Mouse (Mus musculus): ENCODE results near the gene Sncg. TPM values are rescaled to one million over a fixed set of nuclear protein-coding genes. Genes with fewer than 3 reads are reported as not detected.
A peak's percentile ranks its signal among the peaks of the same experiment; 100 is the strongest.

Sncg gene
- total and polyA plus RNA-seq, 3 experiments = 0.21 to 0.50 (median 0.27) TPM

- no peak overlapping the region for H3K9ac ChIP-seq (ENCODE audit: insufficient read depth, low read depth)
- H3K4me1 ChIP-seq (ENCODE audit: control insufficient read depth in 1 of 2, insufficient read depth in 2 of 2) = peaks cover 5 to 13% of the 10 kb centered on the region in 2 experiments; a peak in 3 of 4 replicates
- in situ Hi-C loops (cut with MboI; ENCODE audit: low pct_ligation_motif_present, low pct_unique_long_range_greater_than_20kb, low sequenced_read_pairs) (no loop called here), dilution Hi-C loops (cut with MboI; ENCODE audit: extremely low pct_ligation_motif_present, extremely low pct_unique_long_range_greater_than_20kb, low sequenced_read_pairs) (no loop called here)
- H3K27ac ChIP-seq (ENCODE audit: insufficient read depth, low read depth) = no peak overlapping the region
- H3K4me2 ChIP-seq (ENCODE audit: insufficient read depth, low read depth, poor library complexity, severe bottlenecking) = no peak overlapping the region
- no peak overlapping the region for H3K4me3 ChIP-seq (replicated peaks in 1 of 3; ENCODE audit: low read depth in 2 of 3, low read length in 2 of 3, poor library complexity in 1 of 3)
- no peaks in the 10 kb centered on the region for H3K79me2 ChIP-seq (replicated peaks; ENCODE audit: control insufficient read depth, extremely low read depth, insufficient read depth, poor library complexity, severe bottlenecking)
- TF ChIP-seq KAT2A (IDR thresholded peaks at IDR 0.05; ENCODE audit: insufficient replicate concordance, low read length) (no peak), NELFE (IDR thresholded peaks at IDR 0.05; ENCODE audit: low read depth, low read length) (no peak), IRF4 (IDR thresholded peaks at IDR 0.05; ENCODE audit: low read depth, low read length) (no peak), CHD1 (IDR thresholded peaks at IDR 0.05; ENCODE audit: low read depth, low read length) (no peak), MYC (IDR thresholded peaks at IDR 0.05; ENCODE audit: low read depth, low read length) (no peak), JUND (conservative IDR thresholded peaks at IDR 0.05; ENCODE audit: low read depth, low read length) (no peak), BHLHE40 (IDR thresholded peaks at IDR 0.05; ENCODE audit: low read depth, low read length) (no peak), CTCF (conservative IDR thresholded peaks at IDR 0.05 in 1 of 2, IDR thresholded peaks at IDR 0.05 in 1 of 2; ENCODE audit: low read depth in 2 of 2, low read length in 2 of 2) (no peak), ZNF384 (IDR thresholded peaks at IDR 0.05; ENCODE audit: low read depth, low read length) (no peak), ZMIZ1 (IDR thresholded peaks at IDR 0.05; ENCODE audit: low read depth, low read length) (no peak), UBTF (IDR thresholded peaks at IDR 0.05; ENCODE audit: low read depth, low read length) (no peak), HCFC1 (IDR thresholded peaks at IDR 0.05; ENCODE audit: low read depth, low read length) (no peak), PAX5 (IDR thresholded peaks at IDR 0.05; ENCODE audit: low read length) (no peak)
- H3K9me3 ChIP-seq (replicated peaks; ENCODE audit: low read length) = no peaks in the 10 kb centered on the region
- no peaks in the 10 kb centered on the region for H3K27me3 ChIP-seq (replicated peaks)
- H3K36me3 ChIP-seq (replicated peaks in 1 of 2; ENCODE audit: control insufficient read depth in 1 of 2, insufficient read depth in 1 of 2, low read length in 1 of 2) = peaks cover 1 to 47% of the 10 kb centered on the region in 2 experiments
- no peak for DNase-seq (ENCODE audit: extremely low read depth)
Measured at GRCm38 (mm10) chr14:34402871-34403270, 28.3 kb upstream of the Sncg start.

- DNase-seq (ENCODE audit: extremely low read depth) = peak; percentile 88
- H3K27ac ChIP-seq (ENCODE audit: insufficient read depth, low read depth) = no peak overlapping the region
- H3K4me3 ChIP-seq (replicated peaks in 1 of 3; ENCODE audit: low read depth in 2 of 3, low read length in 2 of 3, poor library complexity in 1 of 3) = no peak overlapping the region
- H3K4me1 ChIP-seq (ENCODE audit: control insufficient read depth in 1 of 2, insufficient read depth in 2 of 2) = peaks cover 5 to 13% of the 10 kb centered on the region in 2 experiments; a peak in 3 of 4 replicates
- no peaks in the 10 kb centered on the region for H3K27me3 ChIP-seq (replicated peaks)
- in situ Hi-C loops (cut with MboI; ENCODE audit: low pct_ligation_motif_present, low pct_unique_long_range_greater_than_20kb, low sequenced_read_pairs) = no loop called here
- dilution Hi-C loops (cut with MboI; ENCODE audit: extremely low pct_ligation_motif_present, extremely low pct_unique_long_range_greater_than_20kb, low sequenced_read_pairs) = no loop called here
- H3K4me2 ChIP-seq (ENCODE audit: insufficient read depth, low read depth, poor library complexity, severe bottlenecking) = no peak overlapping the region
- no peak overlapping the region for H3K9ac ChIP-seq (ENCODE audit: insufficient read depth, low read depth)
- H3K9me3 ChIP-seq (replicated peaks; ENCODE audit: low read length) = no peaks in the 10 kb centered on the region
- H3K79me2 ChIP-seq (replicated peaks; ENCODE audit: control insufficient read depth, extremely low read depth, insufficient read depth, poor library complexity, severe bottlenecking) = no peaks in the 10 kb centered on the region
- TF ChIP-seq ZMIZ1 (IDR thresholded peaks at IDR 0.05; ENCODE audit: low read depth, low read length) = no peak
- no peak for TF ChIP-seq RCOR1 (conservative IDR thresholded peaks at IDR 0.05; ENCODE audit: low read depth, low read length)
- TF ChIP-seq CHD1 (IDR thresholded peaks at IDR 0.05; ENCODE audit: low read depth, low read length) = no peak
- TF ChIP-seq ZC3H11A (IDR thresholded peaks at IDR 0.05; ENCODE audit: low read depth, low read length) = peak; percentile 55
- peak; percentile 91 for TF ChIP-seq RAD21 (IDR thresholded peaks at IDR 0.05; ENCODE audit: low read depth, low read length)
- TF ChIP-seq PAX5 (IDR thresholded peaks at IDR 0.05; ENCODE audit: low read length) = no peak
- TF ChIP-seq BHLHE40 (IDR thresholded peaks at IDR 0.05; ENCODE audit: low read depth, low read length) = no peak
- no peak for TF ChIP-seq CHD2 (IDR thresholded peaks at IDR 0.05; ENCODE audit: low read length)
- TF ChIP-seq JUN (IDR thresholded peaks at IDR 0.05; ENCODE audit: insufficient read depth, low read depth, low read length) = no peak
- 0 out of 2 replicates have a peak, but pooled peaks have one; percentile 36 for TF ChIP-seq TCF12 (IDR thresholded peaks at IDR 0.05; ENCODE audit: low read depth, low read length)
- TF ChIP-seq JUND (conservative IDR thresholded peaks at IDR 0.05; ENCODE audit: low read depth, low read length) = peak; percentile 39; the same call in 1 of the 2 replicates
- TF ChIP-seq SMC3 (IDR thresholded peaks at IDR 0.05; ENCODE audit: low read depth, low read length) = peak; percentile 93
- TF ChIP-seq CTCF (conservative IDR thresholded peaks at IDR 0.05 in 1 of 2, IDR thresholded peaks at IDR 0.05 in 1 of 2; ENCODE audit: low read depth in 2 of 2, low read length in 2 of 2) = peak; percentile 79 to 99
- no peak for TF ChIP-seq SIN3A (IDR thresholded peaks at IDR 0.05; ENCODE audit: low read length)
- TF ChIP-seq MAFK (IDR thresholded peaks at IDR 0.05; ENCODE audit: insufficient replicate concordance, low read length) = no peak
- no peak for TF ChIP-seq ZKSCAN1 (IDR thresholded peaks at IDR 0.05; ENCODE audit: borderline replicate concordance, low read depth, low read length)
- TF ChIP-seq NELFE (IDR thresholded peaks at IDR 0.05; ENCODE audit: low read depth, low read length) = peak; percentile 89; the same call in 1 of the 2 replicates
- peak; percentile 45; the same call in 1 of the 2 replicates for TF ChIP-seq ZNF384 (IDR thresholded peaks at IDR 0.05; ENCODE audit: low read depth, low read length)
- peaks cover 0 to 31% of the 10 kb centered on the region in 2 experiments for H3K36me3 ChIP-seq (replicated peaks in 1 of 2; ENCODE audit: control insufficient read depth in 1 of 2, insufficient read depth in 1 of 2, low read length in 1 of 2)
Measured at GRCm38 (mm10) chr14:34401135-34401534, 26.5 kb upstream of the Sncg start.
